Mouse (Mus musculus) kidney, postnatal 0 days (tissue): ENCODE measurements at regions not wholly inside any gene's neighbourhood (a gene's known extent, or its start where the extent isn't known, plus 50 kb on each side); places are given as distances from the start of the nearest gene placed in this dataset.

ENCODE experiments used
- ATAC-seq: fragments of 200-750 bp; cut with Nextera tagmentation; replicated peaks from 2 replicates; pipeline ENCODE4 v1.8.0; 2017; ENCODE audit warnings: low read depth, moderate number of reproducible peaks, moderate TSS enrichment, moderate library complexity; ENCODE audit not compliant: low FRiP score
- DNase-seq: peaks from one replicate; pipeline ENCODE4 v3.0.0-alpha.2; 2016; ENCODE audit warnings: low spot score
- H3K27ac ChIP-seq: fragments of 300-500 bp; sonication (generic); 2 replicates; pipeline ENCODE4 v1.5.1; 2014; ENCODE audit warnings: mild to moderate bottlenecking
- H3K27me3 ChIP-seq: fragments of 300-500 bp; sonication (generic); 2 replicates; pipeline ENCODE4 v1.6.1; 2014; ENCODE audit warnings: low read length, mixed read lengths; ENCODE audit not compliant: insufficient read depth
- H3K36me3 ChIP-seq: fragments of 300-500 bp; sonication (generic); 2 replicates; pipeline ENCODE4 v1.6.1; 2014; ENCODE audit warnings: low read length, mixed read lengths; ENCODE audit not compliant: insufficient read depth
- H3K4me1 ChIP-seq: fragments of 300-500 bp; sonication (generic); replicated peaks from 2 replicates; pipeline ENCODE4 v1.6.1; 2014; ENCODE audit warnings: antibody characterized with exemption, low read length, mixed read lengths; ENCODE audit not compliant: insufficient read depth
- H3K4me2 ChIP-seq: fragments of 300-500 bp; sonication (generic); 2 replicates; pipeline ENCODE4 v1.6.1; 2014; ENCODE audit warnings: mild to moderate bottlenecking, low read length, moderate library complexity, mixed read lengths
- H3K4me3 ChIP-seq: fragments of 300-500 bp; sonication (generic); replicated peaks from 2 replicates; pipeline ENCODE4 v1.5.1; 2014; ENCODE audit warnings: low read depth, low read length
- H3K9ac ChIP-seq: fragments of 300-500 bp; sonication (generic); 2 replicates; pipeline ENCODE4 v1.6.1; 2014; ENCODE audit warnings: low read depth, low read length
- H3K9me3 ChIP-seq: fragments of 300-500 bp; sonication (generic); replicated peaks from 2 replicates; pipeline ENCODE4 v1.6.1; 2016; ENCODE audit warnings: low read length, inconsistent platforms, mixed read lengths
- CTCF ChIP-seq: IDR thresholded peaks from 2 replicates; pipeline ENCODE4 v1.5.1; 2016; ENCODE audit warnings: antibody characterized with exemption, low read depth, mild to moderate bottlenecking, moderate library complexity
- WGBS: fragments of 180-500 bp; shearing (Covaris S2); extraction: QIAGEN DNeasy Blood & Tissue Kit; methylation state at CpG from one replicate; pipeline ENCODE4 v1.1.7; 2014; 5-methylcytosine and 5-hydroxymethylcytosine counted together

DNA sequence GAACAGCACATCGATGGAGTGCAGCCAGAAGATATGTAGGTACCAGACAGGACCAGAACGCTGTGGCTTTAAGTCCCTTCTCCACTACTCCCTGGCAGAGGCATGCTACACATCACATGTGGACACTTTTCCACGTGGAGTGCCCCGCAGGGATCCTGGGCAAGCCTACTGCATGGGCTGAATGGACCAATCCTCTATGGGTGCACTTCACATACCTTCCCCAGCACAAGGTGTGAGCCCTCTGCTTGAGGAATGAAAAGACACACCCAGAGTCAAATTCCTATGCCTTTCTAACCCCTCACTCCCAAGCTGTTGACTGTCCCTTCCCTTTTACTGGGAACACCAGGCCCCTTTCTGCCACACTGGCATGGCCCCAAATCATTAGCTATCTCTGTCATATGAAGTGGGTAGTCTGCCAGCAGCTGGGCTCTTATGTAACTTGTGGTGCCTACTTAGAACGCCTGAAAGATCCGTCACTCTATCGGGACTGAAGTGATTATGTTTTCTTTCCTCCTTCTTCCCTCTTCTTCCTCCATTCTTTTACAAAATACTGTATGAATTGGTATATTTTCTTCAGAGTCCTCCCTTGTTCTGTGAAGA, 191.9 kb upstream of the Msx2 start:
- ATAC-seq: no peak
- H3K4me3 ChIP-seq: no peak overlapping the region

GRCm38 (mm10) chr13:53652826-53653225, 180.0 kb upstream of the Msx2 start:
- no peak for TF ChIP-seq CTCF
- no peak overlapping the region for H3K27ac ChIP-seq
- H3K27me3 ChIP-seq: no peaks in the 10 kb centered on the region
- no peaks in the 10 kb centered on the region for H3K9me3 ChIP-seq
- H3K9ac ChIP-seq: no peak overlapping the region
- ATAC-seq (no peak), DNase-seq (no peak)
- H3K36me3 ChIP-seq: no peaks in the 10 kb centered on the region
- WGBS: 35% methylated on average over 4 of the region's 4 CpGs
- no peak overlapping the region for H3K4me2 ChIP-seq
- H3K4me3 ChIP-seq: no peak overlapping the region
- H3K4me1 ChIP-seq: no peaks in the 10 kb centered on the region

More for the DNA sequence above, 191.9 kb upstream of the Msx2 start:
- DNase-seq: no peak
- Histone ChIP-seq H3K9ac (no peak overlapping the region), H3K27ac (no peak overlapping the region), H3K4me2 (no peak overlapping the region), H3K9me3 (no peaks in the 10 kb centered on the region; the same call in 1 of the 2 replicates), H3K27me3 (no peaks in the 10 kb centered on the region), H3K36me3 (no peaks in the 10 kb centered on the region), H3K4me1 (no peaks in the 10 kb centered on the region)
- no peak for TF ChIP-seq CTCF
- WGBS: 85% methylated on average over 7 of the region's 7 CpGs

- Histone ChIP-seq H3K36me3 (no peaks in the 10 kb centered on the region), H3K27ac (no peak overlapping the region), H3K4me1 (no peaks in the 10 kb centered on the region), H3K9me3 (no peaks in the 10 kb centered on the region), H3K4me3 (no peak overlapping the region), H3K9ac (no peak overlapping the region), H3K4me2 (no peak overlapping the region), H3K27me3 (no peaks in the 10 kb centered on the region)
- DNase-seq (no peak), ATAC-seq (no peak)
- TF ChIP-seq CTCF: no peak
- 90% methylated on average over 15 of the region's 15 CpGs for WGBS
These were observed 175.5 kb upstream of the Msx2 start for GRCm38 (mm10) chr13:53648353-53648752.

- 71% methylated on average over 5 of the region's 5 CpGs for WGBS
- Histone ChIP-seq H3K27ac (no peak overlapping the region), H3K36me3 (no peaks in the 10 kb centered on the region), H3K27me3 (no peaks in the 10 kb centered on the region), H3K4me3 (no peak overlapping the region), H3K9ac (no peak overlapping the region), H3K4me2 (no peak overlapping the region), H3K9me3 (no peaks in the 10 kb centered on the region), H3K4me1 (no peaks in the 10 kb centered on the region)
- DNase-seq (no peak), ATAC-seq (no peak)
- TF ChIP-seq CTCF: no peak
These were observed 169.7 kb upstream of the Msx2 start for GRCm38 (mm10) chr13:53642557-53642956.

DNA sequence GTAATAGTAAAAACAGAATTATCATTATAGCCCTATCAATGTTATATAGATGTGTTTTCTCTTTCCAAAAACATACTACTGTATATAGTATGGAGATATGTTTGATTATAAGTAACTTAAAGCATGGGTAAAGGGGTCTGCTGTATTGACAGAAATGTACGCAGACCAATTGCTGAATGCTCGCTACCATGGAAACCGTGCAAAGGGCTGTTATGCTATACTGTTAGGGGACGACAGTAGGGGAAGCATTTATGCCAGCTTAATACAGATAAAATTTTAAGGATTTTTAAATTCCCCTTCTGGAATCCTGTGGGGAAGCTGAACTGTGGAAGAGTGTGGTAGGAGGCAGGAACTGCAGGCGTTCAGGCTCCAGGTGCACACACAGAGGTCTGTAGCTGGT, 166.7 kb upstream of the Msx2 start:
- Histone ChIP-seq H3K4me1 (no peaks in the 10 kb centered on the region), H3K27me3 (no peaks in the 10 kb centered on the region), H3K4me3 (no peak overlapping the region), H3K9me3 (no peaks in the 10 kb centered on the region), H3K27ac (no peak overlapping the region), H3K36me3 (no peaks in the 10 kb centered on the region), H3K4me2 (no peak overlapping the region), H3K9ac (no peak overlapping the region)
- no peak for TF ChIP-seq CTCF
- DNase-seq (no peak), ATAC-seq (no peak)
- WGBS: 81% methylated on average over 5 of the region's 5 CpGs

DNA sequence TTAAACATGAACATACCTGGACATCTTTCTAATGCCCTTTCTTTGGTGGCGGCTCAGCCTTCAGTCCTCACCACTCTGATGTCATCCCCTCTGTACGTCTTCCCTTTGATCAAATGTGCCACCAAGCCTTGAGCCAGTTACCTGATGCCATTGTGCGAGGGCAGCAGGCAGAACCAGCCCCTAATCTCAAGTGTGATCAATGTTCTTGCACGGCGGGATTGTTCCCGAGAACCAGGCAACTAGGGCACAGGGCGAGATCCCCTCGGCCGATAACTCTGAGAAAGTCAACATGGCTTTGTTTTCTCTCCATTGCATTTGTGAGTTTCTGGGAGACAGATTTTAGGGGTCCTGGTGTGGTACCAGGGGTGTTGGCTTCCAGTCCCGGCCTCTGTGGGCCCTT, 166.2 kb upstream of the Msx2 start:
- WGBS: 66% methylated on average over 10 of the region's 10 CpGs
- no peak for DNase-seq
- Histone ChIP-seq H3K36me3 (no peaks in the 10 kb centered on the region), H3K4me3 (no peak overlapping the region), H3K4me2 (no peak overlapping the region), H3K27me3 (no peaks in the 10 kb centered on the region), H3K4me1 (no peaks in the 10 kb centered on the region), H3K9me3 (no peaks in the 10 kb centered on the region), H3K27ac (no peak overlapping the region), H3K9ac (no peak overlapping the region)
- ATAC-seq: no peak
- TF ChIP-seq CTCF: no peak

- Histone ChIP-seq H3K27me3 (no peaks in the 10 kb centered on the region), H3K9me3 (no peaks in the 10 kb centered on the region), H3K36me3 (no peaks in the 10 kb centered on the region), H3K9ac (no peak overlapping the region), H3K27ac (no peak overlapping the region), H3K4me3 (no peak overlapping the region), H3K4me1 (no peaks in the 10 kb centered on the region), H3K4me2 (no peak overlapping the region)
- TF ChIP-seq CTCF: no peak
- 62% methylated on average over 5 of the region's 5 CpGs for WGBS
- ATAC-seq (no peak), DNase-seq (no peak)
These were observed 163.1 kb upstream of the Msx2 start for GRCm38 (mm10) chr13:53636011-53636410.
